Mouse (Mus musculus) CH12.LX (cell line): ENCODE measurements around the gene Cmtm6.

ENCODE experiments used
- BHLHE40 ChIP-seq: IDR thresholded peaks from 2 replicates; pipeline ENCODE4 v1.6.1; 2011; ENCODE audit warnings: mild to moderate bottlenecking, low read depth, low read length, improper control_type of control experiment
- CTCF ChIP-seq, 2 experiments: IDR thresholded peaks in 1 of 2; conservative IDR thresholded peaks in 1 of 2; 2 replicates each; pipeline ENCODE4 v1.5.1; 2011 to 2012; ENCODE audit warnings: low read depth in 2 of 2, low read length in 2 of 2, improper control_type of control experiment in 1 of 2, inconsistent platforms in 1 of 2, mild to moderate bottlenecking in 1 of 2, moderate library complexity in 1 of 2
- EP300 ChIP-seq: IDR thresholded peaks from 2 replicates; pipeline ENCODE4 v1.6.1; 2011; ENCODE audit warnings: low read length, improper control_type of control experiment
- MAZ ChIP-seq: IDR thresholded peaks from 2 replicates; pipeline ENCODE4 v1.6.1; 2012; ENCODE audit warnings: low read depth, mild to moderate bottlenecking, inconsistent platforms, low read length, improper control_type of control experiment, moderate library complexity
- PAX5 ChIP-seq: IDR thresholded peaks from 2 replicates; pipeline ENCODE4 v1.6.1; 2012; ENCODE audit warnings: low read length, inconsistent platforms, mixed read lengths
- POLR2A ChIP-seq: IDR thresholded peaks from 2 replicates; pipeline ENCODE4 v1.6.1; 2011; ENCODE audit warnings: low read depth, mild to moderate bottlenecking, improper control_type of control experiment, low read length
- POLR2AphosphoS2 ChIP-seq: IDR thresholded peaks from 2 replicates; pipeline ENCODE4 v1.6.1; 2011; ENCODE audit warnings: low read depth, low read length, improper control_type of control experiment
- RAD21 ChIP-seq: IDR thresholded peaks from 2 replicates; pipeline ENCODE4 v1.6.1; 2011; ENCODE audit warnings: low read depth, mild to moderate bottlenecking, low read length, improper control_type of control experiment, moderate library complexity
- SIN3A ChIP-seq: IDR thresholded peaks from 2 replicates; pipeline ENCODE4 v1.6.1; 2012; ENCODE audit warnings: low read length, improper control_type of control experiment, inconsistent platforms
- USF1 ChIP-seq: IDR thresholded peaks from 2 replicates; pipeline ENCODE4 v1.6.1; 2014; ENCODE audit warnings: low read depth, mild to moderate bottlenecking, inconsistent platforms, low read length, improper control_type of control experiment

DNA sequence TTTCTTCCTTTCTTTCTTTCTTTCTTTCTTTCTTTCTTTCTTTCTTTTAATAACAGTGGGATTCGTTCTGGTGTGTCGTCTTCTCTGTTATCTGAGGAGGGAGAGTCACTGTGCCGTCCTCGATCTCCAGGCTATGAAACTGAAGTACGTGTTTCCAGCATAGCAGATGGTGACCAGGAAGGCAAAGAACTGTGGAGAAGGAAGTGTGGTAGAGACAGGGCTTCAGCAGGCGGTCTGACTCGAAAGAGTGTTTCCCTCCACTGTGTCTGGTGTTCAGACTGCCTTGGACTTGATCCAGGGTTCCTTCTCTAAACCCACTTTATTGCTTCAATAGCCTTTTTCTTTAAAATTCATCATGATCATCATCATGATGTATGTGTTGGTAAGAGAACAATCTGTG is 58.6 kb downstream of the Cmtm6 start:
- TF ChIP-seq POLR2A (no peak), RAD21 (no peak), USF1 (no peak), PAX5 (no peak), POLR2AphosphoS2 (no peak), BHLHE40 (no peak), SIN3A (no peak), CTCF (conservative IDR thresholded peaks at IDR 0.05 in 1 of 2, IDR thresholded peaks at IDR 0.05 in 1 of 2; ENCODE audit: low read depth in 2 of 2, low read length in 2 of 2) (no peak), MAZ (no peak), EP300 (no peak)
